Mouse (Mus musculus): ENCODE measurements around the gene Qrsl1.
A peak's percentile ranks its signal among the peaks of the same experiment; 100 is the strongest.

Qrsl1 gene

GRCm38 (mm10) chr10:43856351-43856750 is 45.2 kb downstream of the Qrsl1 start:
- DNase-seq = no peak

DNA sequence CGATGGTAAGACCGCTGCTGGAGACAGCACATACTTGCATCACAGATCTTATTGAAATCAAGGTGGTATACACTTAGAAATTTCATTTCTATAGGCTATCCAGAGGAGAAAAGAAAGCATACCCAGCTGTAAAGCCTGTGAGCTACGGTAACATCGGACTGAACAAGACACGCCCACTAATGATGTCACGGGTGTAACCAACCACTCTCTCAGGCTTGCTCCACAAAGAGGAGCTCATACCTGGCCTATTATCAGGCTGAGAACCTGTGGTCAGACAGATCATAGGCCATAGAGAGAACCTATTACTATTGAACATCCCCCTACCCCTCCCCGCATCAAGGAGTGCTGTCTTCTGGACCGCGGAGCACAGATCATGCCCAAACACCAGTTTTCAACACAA is 45.6 kb downstream of the Qrsl1 start:
- DNase-seq = no peak

- DNase-seq = no peak
Measured at GRCm38 (mm10) chr10:43851898-43852297, 49.6 kb downstream of the Qrsl1 start.

DNA sequence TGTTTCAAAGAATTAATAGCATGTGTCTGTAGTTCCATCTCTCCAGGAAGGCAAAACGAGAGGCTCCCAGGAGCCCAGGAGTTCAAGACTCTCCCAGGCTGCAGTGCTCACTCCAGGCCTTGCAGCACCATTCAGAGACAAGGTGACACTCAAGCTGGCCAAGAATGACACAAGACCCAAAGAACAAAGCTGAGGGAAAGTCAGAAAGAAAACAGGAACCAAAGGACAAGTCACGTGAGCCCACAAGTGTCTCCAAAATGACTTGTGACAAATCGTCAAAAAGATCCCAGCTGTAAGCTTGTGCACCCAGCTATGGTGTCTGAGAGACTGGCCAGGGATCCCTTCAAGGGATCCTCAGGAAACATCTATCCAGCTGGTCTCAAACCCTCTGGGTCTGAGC is 52.1 kb downstream of the Qrsl1 start:
- no peak for DNase-seq

- DNase-seq = no peak
Measured at GRCm38 (mm10) chr10:43846141-43846622, 55.4 kb downstream of the Qrsl1 start.

- DNase-seq = peak; percentile 17
Measured at GRCm38 (mm10) chr10:43845442-43845841, 56.1 kb downstream of the Qrsl1 start.

DNA sequence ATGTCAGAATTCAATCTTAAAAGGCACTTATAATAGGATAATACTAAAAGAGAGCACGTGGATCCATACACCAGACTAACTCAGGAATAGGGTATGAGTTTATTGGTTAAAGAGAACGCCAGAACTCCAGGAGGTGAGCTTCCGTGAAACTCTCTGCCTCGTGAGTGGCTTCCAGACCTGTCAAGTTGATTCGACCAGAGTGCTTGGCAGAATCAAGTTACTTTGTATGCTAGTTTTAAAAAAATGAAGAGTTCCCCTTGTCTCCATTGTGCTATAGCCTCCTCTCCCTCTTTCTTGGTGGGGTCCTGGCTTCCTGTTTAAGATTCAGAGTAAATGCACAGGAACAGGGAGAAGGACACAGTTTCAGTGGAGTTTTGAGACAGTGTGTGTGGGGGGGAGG is 60.1 kb downstream of the Qrsl1 start:
- DNase-seq = no peak

GRCm38 (mm10) chr10:43832868-43833267 is 68.7 kb downstream of the Qrsl1 start:
- DNase-seq = peak; percentile 13

- DNase-seq = no peak
Measured at GRCm38 (mm10) chr10:43830251-43831018, 71.1 kb downstream of the Qrsl1 start.

GRCm38 (mm10) chr10:43828686-43829015 is 72.9 kb downstream of the Qrsl1 start:
- DNase-seq = no peak

DNA sequence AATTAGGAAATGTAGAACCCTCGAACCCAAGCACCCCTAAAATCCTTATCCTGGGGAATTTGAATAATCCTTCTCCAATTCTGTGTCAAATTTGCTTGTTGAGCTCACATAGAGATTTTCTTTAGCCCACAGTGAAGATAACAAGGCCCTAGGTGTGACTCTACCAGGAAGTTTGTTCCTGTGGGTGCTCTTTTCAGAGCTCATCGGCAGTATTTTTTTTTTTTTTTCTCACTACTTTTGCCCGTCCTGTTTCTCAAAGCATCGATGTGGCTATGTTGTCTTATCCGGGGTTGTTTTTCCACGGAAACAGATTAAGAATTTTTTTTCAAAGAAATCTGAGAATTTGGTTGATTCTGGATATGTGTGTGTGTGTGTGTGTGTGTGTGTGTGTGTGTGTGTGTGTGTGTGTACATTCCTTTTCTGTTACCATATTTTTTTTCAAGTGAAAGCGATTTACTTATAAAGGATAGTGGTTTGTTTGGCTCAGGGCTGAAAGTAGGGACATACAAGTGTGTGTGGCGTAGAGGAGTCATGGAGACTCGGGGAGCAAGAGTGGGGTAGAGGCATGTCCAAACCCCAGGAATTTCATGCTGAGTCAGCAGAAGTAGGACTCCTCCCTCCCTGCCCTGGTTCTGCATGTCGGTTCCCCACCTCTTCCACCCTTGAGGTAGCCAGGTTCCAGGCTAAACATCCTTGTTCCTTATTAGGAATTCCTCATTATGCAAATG is 73.4 kb downstream of the Qrsl1 start:
- no peak for DNase-seq

DNA sequence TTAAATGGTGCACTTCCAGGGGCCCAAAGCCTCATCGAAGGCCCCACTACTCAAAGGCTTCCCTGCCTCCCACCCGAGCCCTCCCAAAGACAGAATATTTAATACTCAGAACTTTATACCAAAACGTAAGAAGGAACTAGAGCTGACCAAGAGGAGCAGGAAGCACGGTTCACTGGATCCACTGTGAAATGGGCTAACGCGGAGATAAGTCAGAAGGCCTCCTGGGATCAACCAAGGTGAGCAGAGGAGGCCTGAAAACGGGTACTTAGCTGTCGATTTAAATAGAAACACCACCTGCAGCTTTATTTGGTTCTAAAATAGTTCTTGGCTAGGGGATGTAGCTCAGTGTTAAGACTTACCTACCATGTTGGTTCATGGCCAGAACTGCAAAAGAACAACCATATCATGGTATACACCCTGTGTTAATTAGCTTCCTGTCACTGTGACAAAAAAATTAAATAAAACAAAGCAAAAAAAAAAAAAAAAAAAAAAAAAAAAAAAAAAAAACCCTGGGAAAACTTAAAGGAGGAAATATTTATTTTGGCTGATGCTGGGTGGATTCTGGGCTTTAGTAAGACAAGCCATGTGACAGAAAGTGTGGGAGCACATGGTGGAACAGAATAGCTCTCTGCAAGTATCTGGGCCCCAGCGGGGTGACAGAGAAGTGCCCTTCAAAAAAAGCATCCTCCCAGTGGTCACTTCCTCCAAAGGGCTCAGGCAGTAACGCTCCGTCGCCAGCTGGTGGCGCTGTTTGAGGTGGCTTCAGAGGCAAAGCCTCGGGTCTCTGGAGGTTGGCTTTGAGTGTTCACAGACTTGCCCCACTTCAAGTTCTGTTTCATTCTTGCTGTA is 74.5 kb downstream of the Qrsl1 start:
- DNase-seq = no peak

DNA sequence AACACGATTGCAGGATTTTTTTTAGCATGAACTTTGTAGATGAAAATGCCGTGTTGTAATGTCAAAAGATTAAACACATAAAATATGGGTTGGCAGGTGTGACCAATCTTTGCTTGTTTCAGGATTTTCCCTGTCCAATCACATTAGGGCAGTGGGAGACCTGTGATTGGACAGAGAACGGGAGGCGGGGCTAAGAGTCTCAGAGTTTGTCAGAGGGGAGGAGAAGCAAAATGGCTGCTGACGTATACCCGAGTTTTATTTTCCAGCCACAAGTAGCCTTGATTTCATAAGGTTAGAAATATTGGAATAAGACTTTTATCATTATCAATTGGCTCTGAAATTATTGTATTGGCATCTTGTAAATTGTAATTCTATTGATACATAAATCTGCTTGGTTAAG is 75.8 kb downstream of the Qrsl1 start:
- DNase-seq = no peak

DNA sequence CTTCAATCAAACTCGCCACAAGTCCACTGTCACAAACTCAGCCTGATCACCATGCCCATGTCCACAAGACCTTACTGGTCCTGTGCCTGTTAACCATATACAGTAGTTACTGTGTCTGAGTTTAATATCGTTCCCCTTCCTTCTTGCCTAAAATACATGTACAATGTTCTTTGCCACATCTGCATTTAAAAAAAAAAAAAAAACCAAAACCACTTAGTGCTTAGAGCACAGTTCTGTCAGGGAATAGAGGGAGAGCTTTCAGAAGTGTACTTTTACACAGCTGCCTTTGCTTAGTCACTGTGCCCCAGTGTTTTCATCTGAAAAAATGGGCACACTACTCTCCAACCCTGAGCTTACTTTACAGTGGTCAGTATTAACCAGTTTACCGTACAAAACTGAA is 76.8 kb downstream of the Qrsl1 start:
- no peak for DNase-seq

Measured in liver (tissue).